Mouse (Mus musculus) stomach, embryonic 14.5 days (tissue): Measurements from ENCODE around the gene Oxct1. TPM values are rescaled to one million over a fixed set of nuclear protein-coding genes. Genes with fewer than 3 reads are reported as not detected.

ENCODE experiments used
- ATAC-seq: fragments of 200-750 bp; cut with Nextera tagmentation; 2 replicates; pipeline ENCODE4 v1.8.0; 2017; ENCODE audit warnings: low read depth, moderate TSS enrichment; ENCODE audit not compliant: insufficient number of reproducible peaks, insufficient read depth, low FRiP score
- H3K27ac ChIP-seq: fragments of 300-500 bp; sonication (generic); 2 replicates; pipeline ENCODE4 v1.5.1; 2014; ENCODE audit warnings: mild to moderate bottlenecking, low read length, moderate library complexity, mixed read lengths
- H3K27me3 ChIP-seq: fragments of 300-500 bp; sonication (generic); 2 replicates; pipeline ENCODE4 v1.6.1; 2014; ENCODE audit warnings: low read length, control low read depth, mixed read lengths; ENCODE audit not compliant: control insufficient read depth, insufficient read depth
- H3K36me3 ChIP-seq: fragments of 300-500 bp; sonication (generic); 2 replicates; pipeline ENCODE4 v1.6.1; 2014; ENCODE audit warnings: mild to moderate bottlenecking, control low read depth, low read length, moderate library complexity, mixed read lengths; ENCODE audit not compliant: control insufficient read depth, insufficient read depth
- H3K4me1 ChIP-seq: fragments of 300-500 bp; sonication (generic); 2 replicates; pipeline ENCODE4 v1.6.1; 2014; ENCODE audit warnings: low read length, control low read depth, mixed read lengths; ENCODE audit not compliant: control insufficient read depth, insufficient read depth
- H3K4me2 ChIP-seq: fragments of 300-500 bp; sonication (generic); replicated peaks from 2 replicates; pipeline ENCODE4 v1.6.1; 2014; ENCODE audit warnings: low read depth, low read length, control low read depth
- H3K4me3 ChIP-seq: fragments of 300-500 bp; sonication (generic); 2 replicates; pipeline ENCODE4 v1.5.1; 2014; ENCODE audit warnings: low read depth, low read length, control low read depth
- H3K9ac ChIP-seq: fragments of 300-500 bp; sonication (generic); replicated peaks from 2 replicates; pipeline ENCODE4 v1.6.1; 2014; ENCODE audit warnings: low read depth, mild to moderate bottlenecking, control low read depth, low read length, moderate library complexity, mixed read lengths
- H3K9me3 ChIP-seq: fragments of 300-500 bp; sonication (generic); 2 replicates; pipeline ENCODE4 v1.6.1; 2016; ENCODE audit warnings: low read depth, low read length, control low read depth; ENCODE audit not compliant: control insufficient read depth
- WGBS: fragments of 180-500 bp; shearing (Covaris S2); extraction: QIAGEN DNeasy Blood & Tissue Kit; methylation state at CpG from one replicate; pipeline ENCODE4 v1.1.7; 2014; 5-methylcytosine and 5-hydroxymethylcytosine counted together
- polyA plus RNA-seq: library from polyadenylated mRNA; unstranded; fragments of >200 nt; fragmentation: Nextera tagmentation; extraction: Ambion mirVana; gene quantifications from 2 replicates; pipeline ENCODE4 v1.2.1, GENCODE M21; 2014

The Oxct1 gene
- polyA plus RNA-seq, 1 experiment from 2014 or later, result 227 TPM

DNA sequence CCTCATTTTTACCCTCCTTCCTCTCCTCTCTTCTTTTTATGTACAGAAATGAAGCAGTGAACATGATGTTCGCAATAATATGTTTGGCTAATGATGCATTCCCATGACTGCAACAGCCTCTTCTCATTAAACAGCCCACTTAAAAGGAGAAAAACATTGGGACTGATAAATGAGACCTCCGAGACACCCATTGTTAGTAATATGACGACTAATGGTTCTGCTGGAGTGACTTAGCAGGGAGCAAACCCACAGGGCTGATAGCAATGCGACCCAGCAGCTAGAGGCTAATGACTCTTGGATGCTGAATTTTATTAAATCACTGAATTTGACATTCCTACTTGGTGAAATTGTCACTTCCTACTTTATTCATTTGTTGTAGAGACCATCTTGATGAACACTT lies 79.3 kb downstream of the Oxct1 start:
- H3K27me3 ChIP-seq, result no peaks in the 10 kb centered on the region
- H3K4me1 ChIP-seq, result no peaks in the 10 kb centered on the region
- H3K4me2 ChIP-seq, result no peak overlapping the region
- no peaks in the 10 kb centered on the region for H3K9me3 ChIP-seq
- no peak overlapping the region for H3K9ac ChIP-seq
- WGBS, result 52% methylated on average over 4 of the region's 4 CpGs
- H3K4me3 ChIP-seq, result no peak overlapping the region
- H3K27ac ChIP-seq, result no peak overlapping the region
- ATAC-seq, result no peak
- peaks cover 4% of the 10 kb centered on the region for H3K36me3 ChIP-seq

DNA sequence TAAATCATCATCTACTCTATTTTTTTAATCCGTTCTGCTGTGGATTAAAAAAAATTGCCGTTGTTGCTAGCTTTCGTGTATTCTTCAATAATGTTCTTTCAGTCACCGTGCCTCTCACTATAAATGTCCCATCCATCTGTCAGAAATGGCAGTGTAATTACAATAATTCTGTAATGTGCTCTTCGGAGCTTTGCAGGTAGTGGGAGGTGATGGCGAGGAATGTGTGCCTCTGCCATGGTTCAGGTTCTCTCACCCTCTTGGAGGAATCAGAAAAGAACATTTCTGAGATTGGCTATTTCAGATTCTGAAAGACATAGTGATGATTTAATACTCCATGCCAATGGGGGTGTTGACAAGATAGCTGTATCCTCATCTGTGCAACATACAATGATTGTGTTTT lies 93.8 kb downstream of the Oxct1 start:
- Histone ChIP-seq H3K9ac (no peak overlapping the region), H3K36me3 (no peaks in the 10 kb centered on the region), H3K9me3 (no peaks in the 10 kb centered on the region), H3K27ac (no peak overlapping the region), H3K27me3 (no peaks in the 10 kb centered on the region), H3K4me3 (no peak overlapping the region), H3K4me2 (no peak overlapping the region), H3K4me1 (no peaks in the 10 kb centered on the region)
- no peak for ATAC-seq
- WGBS, result 94% methylated on average over 6 of the region's 6 CpGs

DNA sequence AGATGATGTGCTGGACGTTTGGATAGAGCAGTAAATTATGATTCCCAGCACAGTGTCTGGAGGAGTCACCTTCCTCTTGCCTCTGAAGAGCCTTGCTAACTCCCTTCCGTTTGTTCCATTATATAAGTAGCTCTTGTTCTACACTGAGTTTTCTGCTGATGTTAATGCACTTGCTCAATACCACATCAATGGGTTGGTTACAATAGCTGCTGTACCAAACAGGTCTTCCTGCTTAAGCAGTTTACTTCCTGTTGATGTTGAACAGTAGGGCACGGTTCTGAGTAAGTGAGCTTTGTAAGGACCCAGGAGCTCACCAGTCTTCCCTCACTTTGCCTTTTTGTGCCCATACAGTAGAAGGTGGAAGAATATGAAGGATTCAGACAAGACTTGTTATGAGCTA lies 98.5 kb downstream of the Oxct1 start:
- H3K9ac ChIP-seq, result no peak overlapping the region
- H3K4me3 ChIP-seq, result no peak overlapping the region
- H3K4me2 ChIP-seq, result no peak overlapping the region
- no peak for ATAC-seq
- no peaks in the 10 kb centered on the region for H3K27me3 ChIP-seq
- WGBS, result 58% methylated on average over 3 of the region's 3 CpGs
- no peak overlapping the region for H3K27ac ChIP-seq
- no peaks in the 10 kb centered on the region for H3K4me1 ChIP-seq
- H3K9me3 ChIP-seq, result no peaks in the 10 kb centered on the region
- no peaks in the 10 kb centered on the region; the same call in 1 of the 2 replicates for H3K36me3 ChIP-seq

DNA sequence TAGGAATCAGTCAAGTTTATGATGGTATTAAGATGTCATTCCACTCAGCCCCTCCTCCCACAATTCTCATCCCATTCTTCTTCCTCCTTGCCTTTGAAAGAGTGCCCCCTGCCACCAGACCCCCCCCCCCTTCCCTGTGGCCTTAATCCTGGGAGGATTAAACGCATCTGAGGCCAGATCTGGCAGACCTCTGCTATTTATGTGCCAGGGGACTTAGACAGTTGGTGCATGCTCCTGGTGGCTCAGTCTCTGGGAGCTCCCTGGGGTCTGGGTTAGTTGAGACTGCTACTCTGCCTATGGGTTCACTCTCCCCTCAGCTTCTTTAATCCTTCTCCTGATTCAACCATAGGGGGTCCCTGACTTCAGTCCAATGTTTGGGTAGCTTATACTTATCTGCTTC lies 112.3 kb downstream of the Oxct1 start:
- Histone ChIP-seq H3K4me2 (no peak overlapping the region), H3K9me3 (no peaks in the 10 kb centered on the region), H3K9ac (no peak overlapping the region), H3K27me3 (no peaks in the 10 kb centered on the region), H3K4me3 (no peak overlapping the region), H3K4me1 (no peaks in the 10 kb centered on the region), H3K27ac (no peak overlapping the region), H3K36me3 (0 out of 2 replicates have a peak, but pooled peaks cover 3% of the 10 kb centered on the region)
- 17% methylated on average over 1 of the region's 1 CpGs for WGBS
- ATAC-seq, result no peak

DNA sequence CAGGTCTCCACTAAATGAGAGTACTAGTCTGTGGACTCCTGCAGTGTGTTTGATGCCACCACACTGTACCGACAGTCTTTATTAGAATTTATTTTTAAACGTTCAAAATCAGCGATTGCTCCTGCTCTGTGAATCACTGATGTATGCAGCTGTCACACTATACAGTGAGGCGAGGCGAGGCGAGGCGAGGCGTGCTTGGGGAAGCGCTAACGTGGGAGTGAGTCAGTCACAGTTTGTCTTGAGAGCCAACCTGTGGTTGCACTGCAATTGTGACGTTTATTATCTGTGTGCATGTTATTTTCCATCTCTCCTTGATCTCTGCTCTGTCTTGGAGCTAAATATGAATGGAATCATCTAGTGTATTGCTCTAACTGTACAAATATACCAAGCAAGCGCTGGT lies 113.3 kb downstream of the Oxct1 start:
- no peak overlapping the region for H3K4me3 ChIP-seq
- 88% methylated on average over 12 of the region's 12 CpGs for WGBS

DNA sequence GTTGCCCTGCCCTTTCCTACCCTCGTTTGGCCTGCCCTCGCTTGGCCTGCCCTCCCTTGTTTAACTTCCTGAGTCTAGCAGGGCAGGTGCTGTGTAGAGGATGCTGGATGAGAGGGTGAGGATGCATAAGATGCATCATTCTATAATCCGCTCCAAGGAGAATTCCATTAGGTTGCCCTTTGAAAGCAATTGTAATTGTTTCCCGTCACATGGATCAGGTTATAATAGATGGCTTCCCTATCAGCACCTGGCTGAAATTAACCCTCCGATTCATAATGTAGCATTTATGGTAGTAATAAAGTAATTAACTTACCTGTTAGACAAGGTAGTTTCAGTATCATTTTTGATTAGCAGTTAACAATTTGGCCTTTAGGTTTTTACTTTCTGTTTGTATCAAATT lies 119.2 kb downstream of the Oxct1 start:
- 82% methylated on average over 5 of the region's 5 CpGs for WGBS

More for the DNA sequence above, 113.3 kb downstream of the Oxct1 start:
- no peaks in the 10 kb centered on the region for H3K9me3 ChIP-seq
- 0 out of 2 replicates have a peak, but pooled peaks cover 3% of the 10 kb centered on the region for H3K36me3 ChIP-seq
- H3K27ac ChIP-seq, result no peak overlapping the region
- H3K27me3 ChIP-seq, result no peaks in the 10 kb centered on the region
- H3K4me1 ChIP-seq, result no peaks in the 10 kb centered on the region
- H3K4me2 ChIP-seq, result no peak overlapping the region
- no peak overlapping the region for H3K9ac ChIP-seq
- no peak for ATAC-seq

DNA sequence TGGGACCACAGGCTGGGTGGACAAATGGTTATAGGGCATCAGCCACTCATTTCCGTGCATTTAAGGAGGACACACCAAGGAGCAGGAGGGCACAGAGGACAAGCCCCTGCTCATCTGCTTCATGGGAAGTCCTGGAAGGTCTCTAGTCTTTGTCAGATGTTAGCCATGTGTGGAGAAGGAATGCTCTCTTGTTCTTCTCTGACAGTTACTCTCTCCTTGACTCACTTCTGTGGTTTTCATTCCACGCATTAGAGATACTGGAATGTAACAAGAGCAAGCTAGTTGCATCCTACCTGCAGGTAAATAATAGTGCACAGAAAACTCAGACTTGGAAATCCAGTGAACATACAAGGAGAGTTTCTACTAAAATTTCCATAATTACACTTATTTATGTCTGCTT lies 121.5 kb downstream of the Oxct1 start:
- WGBS, result 75% methylated on average over 2 of the region's 2 CpGs
- Histone ChIP-seq H3K4me1 (no peaks in the 10 kb centered on the region), H3K27me3 (no peaks in the 10 kb centered on the region), H3K27ac (no peak overlapping the region), H3K4me2 (no peak overlapping the region), H3K36me3 (peaks cover 5% of the 10 kb centered on the region; the same call in 1 of the 2 replicates), H3K4me3 (no peak overlapping the region), H3K9ac (no peak overlapping the region), H3K9me3 (no peaks in the 10 kb centered on the region)
- ATAC-seq, result no peak

More for the DNA sequence above, 119.2 kb downstream of the Oxct1 start:
- H3K4me2 ChIP-seq, result no peak overlapping the region
- H3K27me3 ChIP-seq, result no peaks in the 10 kb centered on the region
- H3K9ac ChIP-seq, result no peak overlapping the region
- no peak overlapping the region for H3K4me3 ChIP-seq
- H3K9me3 ChIP-seq, result no peaks in the 10 kb centered on the region
- peaks cover 5% of the 10 kb centered on the region; the same call in 1 of the 2 replicates for H3K36me3 ChIP-seq
- no peaks in the 10 kb centered on the region for H3K4me1 ChIP-seq
- ATAC-seq, result no peak
- no peak overlapping the region for H3K27ac ChIP-seq

DNA sequence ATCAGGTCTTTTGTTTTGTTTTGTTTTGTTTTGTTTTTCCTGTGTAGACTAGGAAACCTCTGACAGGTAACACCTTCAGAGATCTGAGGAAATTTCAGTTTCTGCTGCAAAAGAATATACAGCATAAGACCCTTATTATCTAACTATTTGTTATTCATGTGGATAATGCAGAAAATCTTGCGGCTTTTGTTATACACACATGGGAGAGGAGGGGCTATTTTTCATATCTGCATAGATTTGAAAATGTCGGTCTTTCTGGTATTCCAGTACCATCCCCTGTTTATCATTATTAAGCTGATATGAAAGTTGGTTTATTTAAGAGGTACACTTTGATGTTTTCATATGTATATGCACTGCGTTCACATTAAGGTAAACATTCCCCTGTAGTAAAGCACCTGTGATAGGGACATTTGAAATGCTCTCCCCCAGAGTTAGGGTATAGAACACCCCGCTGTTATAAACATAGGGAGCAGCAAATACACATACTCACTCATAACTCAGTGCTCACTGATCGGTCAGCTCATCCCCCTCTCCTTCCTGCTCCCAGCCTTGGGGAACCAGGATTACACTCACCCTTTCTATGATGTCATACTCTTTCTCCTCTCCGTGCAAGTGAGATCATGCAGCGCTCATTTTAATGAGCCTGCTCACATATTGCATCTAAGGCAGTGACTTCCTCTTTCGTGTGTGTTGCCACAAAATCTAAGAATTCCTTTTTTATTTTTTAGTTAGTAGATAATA lies 122.6 kb downstream of the Oxct1 start:
- Histone ChIP-seq H3K27ac (no peak overlapping the region), H3K36me3 (peaks cover 7% of the 10 kb centered on the region; the same call in 1 of the 2 replicates), H3K9ac (no peak overlapping the region), H3K4me1 (no peaks in the 10 kb centered on the region), H3K9me3 (no peaks in the 10 kb centered on the region), H3K4me2 (no peak overlapping the region), H3K4me3 (no peak overlapping the region), H3K27me3 (no peaks in the 10 kb centered on the region)
- 71% methylated on average over 8 of the region's 8 CpGs for WGBS
- ATAC-seq, result no peak

DNA sequence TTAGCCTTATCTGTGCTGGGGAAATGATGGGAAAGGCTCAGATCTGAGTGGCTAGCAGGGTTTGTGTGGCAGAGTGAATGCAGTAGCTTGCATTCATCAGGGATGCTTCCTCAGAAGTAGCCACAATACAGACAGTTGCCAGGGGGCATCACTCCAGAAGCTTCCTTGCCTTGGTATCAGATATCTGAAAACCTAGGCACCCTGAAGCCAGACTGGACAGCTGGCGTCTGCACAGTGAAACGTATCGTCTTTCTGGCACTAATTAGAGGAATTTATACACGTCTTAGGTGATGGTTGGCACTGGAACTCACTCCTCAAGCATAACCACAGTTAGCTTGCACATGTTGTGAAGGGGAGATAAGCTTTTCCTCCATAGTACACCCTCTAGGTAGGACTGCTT lies 128.5 kb downstream of the Oxct1 start:
- no peak overlapping the region for H3K4me3 ChIP-seq
- no peaks in the 10 kb centered on the region for H3K4me1 ChIP-seq
- peaks cover 14% of the 10 kb centered on the region for H3K36me3 ChIP-seq
- H3K4me2 ChIP-seq, result no peak overlapping the region
- no peak for ATAC-seq
- no peaks in the 10 kb centered on the region for H3K27me3 ChIP-seq
- no peaks in the 10 kb centered on the region for H3K9me3 ChIP-seq
- H3K27ac ChIP-seq, result no peak overlapping the region
- no peak overlapping the region for H3K9ac ChIP-seq
- WGBS, result 90% methylated on average over 4 of the region's 4 CpGs
